Mouse (Mus musculus) midbrain, embryonic 15.5 days (tissue): ENCODE measurements at regions not wholly inside any gene's neighbourhood (a gene's known extent, or its start where the extent isn't known, plus 50 kb on each side); places are given as distances from the start of the nearest gene placed in this dataset.
"Not testable (repeated sequence)": the region's sequence is repeated elsewhere in the genome, so short reads cannot be mapped to it uniquely, and the experiment has no call there.

ENCODE experiments used
- ATAC-seq: fragments of 200-750 bp; cut with Nextera tagmentation; replicated peaks from 2 replicates; pipeline ENCODE4 v1.8.0; 2017; ENCODE audit warnings: moderate TSS enrichment
- H3K27ac ChIP-seq: fragments of 300-500 bp; sonication (generic); 2 replicates; pipeline ENCODE4 v1.5.1; 2015; ENCODE audit warnings: mild to moderate bottlenecking, inconsistent platforms
- H3K27me3 ChIP-seq: fragments of 300-500 bp; sonication (generic); replicated peaks from 2 replicates; pipeline ENCODE4 v1.6.1; 2015; ENCODE audit warnings: inconsistent platforms
- H3K36me3 ChIP-seq: fragments of 300-500 bp; sonication (generic); replicated peaks from 2 replicates; pipeline ENCODE4 v1.6.1; 2015; ENCODE audit warnings: inconsistent platforms
- H3K4me1 ChIP-seq: fragments of 300-500 bp; sonication (generic); 2 replicates; pipeline ENCODE4 v1.6.1; 2015; ENCODE audit warnings: inconsistent platforms
- H3K4me2 ChIP-seq: fragments of 300-500 bp; sonication (generic); 2 replicates; pipeline ENCODE4 v1.6.1; 2015; ENCODE audit warnings: inconsistent platforms, mild to moderate bottlenecking, moderate library complexity
- H3K4me3 ChIP-seq: fragments of 300-500 bp; sonication (generic); 2 replicates; pipeline ENCODE4 v1.5.1; 2015; ENCODE audit warnings: mild to moderate bottlenecking, inconsistent platforms
- H3K9ac ChIP-seq: fragments of 300-500 bp; sonication (generic); 2 replicates; pipeline ENCODE4 v1.6.1; 2015; ENCODE audit warnings: mild to moderate bottlenecking, inconsistent platforms
- H3K9me3 ChIP-seq: fragments of 300-500 bp; sonication (generic); 2 replicates; pipeline ENCODE4 v1.6.1; 2016; ENCODE audit warnings: inconsistent platforms
- WGBS: fragments of 180-500 bp; shearing (Covaris S2); methylation state at CpG from one replicate; pipeline ENCODE4 v1.1.7; 2015; ENCODE audit warnings: mixed read lengths; 5-methylcytosine and 5-hydroxymethylcytosine counted together

DNA sequence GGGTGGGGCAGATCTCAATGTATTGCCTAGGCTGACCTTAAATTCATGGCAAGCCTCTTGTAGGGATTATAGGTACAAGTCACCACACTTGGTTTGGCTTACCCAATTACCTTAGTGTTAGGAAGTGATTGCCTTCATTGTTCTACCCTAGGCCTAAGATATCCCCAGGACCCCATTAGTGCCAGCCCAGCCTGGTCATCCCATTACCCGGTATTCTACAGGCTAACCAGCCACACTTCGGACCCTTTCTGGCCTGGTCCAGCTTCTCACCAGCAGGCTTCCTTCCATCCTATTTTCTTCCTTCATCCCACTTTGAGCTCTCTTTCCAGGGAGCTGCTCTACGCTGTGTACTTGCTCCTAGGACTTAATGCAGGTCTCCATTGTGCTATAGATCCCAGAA lies 59.5 kb downstream of the Tex35 start:
- Histone ChIP-seq H3K9ac (no peak overlapping the region), H3K4me2 (no peak overlapping the region), H3K27ac (no peak overlapping the region), H3K4me3 (no peak overlapping the region), H3K27me3 (no peaks in the 10 kb centered on the region), H3K9me3 (no peaks in the 10 kb centered on the region), H3K36me3 (no peaks in the 10 kb centered on the region), H3K4me1 (peaks cover 12% of the 10 kb centered on the region)
- 80% methylated on average over 3 of the region's 3 CpGs for WGBS
- no peak for ATAC-seq

- H3K27ac ChIP-seq: no peak overlapping the region
- ATAC-seq: no peak
- no peak overlapping the region for H3K4me3 ChIP-seq
- no peaks in the 10 kb centered on the region for H3K36me3 ChIP-seq
- H3K4me2 ChIP-seq: no peak overlapping the region
- H3K9ac ChIP-seq: no peak overlapping the region; the same call in 1 of the 2 replicates
- no peaks in the 10 kb centered on the region for H3K9me3 ChIP-seq
- 10% methylated on average over 11 of the region's 11 CpGs for WGBS
- peaks cover 12% of the 10 kb centered on the region for H3K4me1 ChIP-seq
- H3K27me3 ChIP-seq: no peaks in the 10 kb centered on the region
Measured at GRCm38 (mm10) chr1:157048201-157048923, 60.1 kb downstream of the Tex35 start.

- 48% methylated on average over 4 of the region's 4 CpGs for WGBS
- Histone ChIP-seq H3K4me2 (no peak overlapping the region), H3K36me3 (no peaks in the 10 kb centered on the region), H3K4me3 (no peak overlapping the region), H3K4me1 (peaks cover 12% of the 10 kb centered on the region), H3K27ac (no peak overlapping the region), H3K9me3 (no peaks in the 10 kb centered on the region), H3K9ac (no peak overlapping the region), H3K27me3 (no peaks in the 10 kb centered on the region)
- ATAC-seq: no peak
Measured at GRCm38 (mm10) chr1:157047751-157048200, 60.7 kb downstream of the Tex35 start.

DNA sequence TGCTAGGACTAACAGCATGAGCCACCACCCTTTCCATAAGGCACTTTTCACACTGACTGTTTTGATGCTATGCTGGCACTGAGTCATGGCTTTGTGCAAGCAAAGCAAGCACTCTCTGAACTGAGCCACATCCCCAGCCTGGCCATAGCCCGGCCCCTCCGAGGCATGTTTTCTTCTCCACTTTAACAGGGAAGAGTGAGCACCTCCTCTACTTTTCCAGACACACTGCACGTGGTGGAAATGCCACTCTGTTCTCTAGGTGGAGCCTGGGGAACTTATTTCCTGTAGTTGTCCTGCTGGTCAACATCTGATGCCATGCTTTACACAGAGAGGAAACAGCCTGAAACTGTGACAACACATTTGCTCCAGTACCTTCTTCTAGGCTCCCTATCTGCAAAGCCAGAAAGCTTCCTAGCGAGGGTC lies 61.7 kb downstream of the Tex35 start:
- Histone ChIP-seq H3K36me3 (no peaks in the 10 kb centered on the region), H3K4me3 (no peak overlapping the region), H3K9ac (no peak overlapping the region), H3K4me2 (no peak overlapping the region), H3K9me3 (no peaks in the 10 kb centered on the region), H3K27me3 (no peaks in the 10 kb centered on the region), H3K27ac (no peak overlapping the region), H3K4me1 (peaks cover 12% of the 10 kb centered on the region)
- WGBS: 85% methylated on average over 4 of the region's 4 CpGs
- no peak for ATAC-seq

GRCm38 (mm10) chr1:157039836-157040196 lies 68.7 kb downstream of the Tex35 start:
- ATAC-seq: peak; percentile 25; the same call in 1 of the 2 replicates
- no peak overlapping the region for H3K9ac ChIP-seq

DNA sequence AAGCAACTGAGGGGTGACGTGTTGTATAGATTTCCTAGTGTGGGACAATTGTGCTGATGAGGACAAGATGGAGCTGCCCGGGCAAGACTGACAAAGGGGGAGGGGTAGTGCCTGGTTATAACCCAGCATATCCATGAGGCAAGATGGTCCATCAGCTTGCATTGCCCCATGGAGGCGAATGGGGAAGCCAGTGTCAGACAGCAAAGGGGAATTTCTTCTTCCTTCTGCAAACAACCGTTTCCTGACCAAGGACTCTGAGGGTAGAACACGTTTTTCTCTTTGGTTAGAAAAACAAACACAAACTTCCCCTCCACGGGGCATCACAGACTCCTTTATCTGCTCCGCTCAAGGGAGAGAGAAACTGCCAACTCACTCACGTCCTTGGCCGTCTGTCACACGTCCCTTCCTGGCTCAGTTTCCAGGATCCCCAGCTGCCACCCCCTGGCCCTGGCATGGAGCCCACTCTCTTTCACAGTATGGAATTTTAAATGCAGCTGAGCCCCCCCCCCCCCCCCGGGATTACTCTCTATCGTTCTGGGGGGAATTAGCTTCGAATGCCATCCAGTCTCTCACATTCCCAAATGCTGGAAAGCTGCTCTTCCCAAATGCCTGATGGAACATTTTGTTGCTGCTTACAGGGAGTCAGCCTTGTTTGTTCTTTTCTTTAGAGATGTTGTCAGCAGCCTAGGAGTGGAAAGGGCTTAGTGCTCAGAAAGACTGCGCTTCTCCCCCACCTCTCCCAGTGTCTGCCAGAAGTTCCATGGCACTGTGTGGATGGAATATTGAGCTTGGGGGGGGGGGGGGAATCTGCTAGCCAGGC lies 69.3 kb downstream of the Tex35 start:
- H3K4me3 ChIP-seq: no peak overlapping the region

More at GRCm38 (mm10) chr1:157039836-157040196, 68.7 kb downstream of the Tex35 start:
- Histone ChIP-seq H3K27me3 (no peaks in the 10 kb centered on the region), H3K4me2 (peak overlapping the region; percentile 11; the same call in 1 of the 2 replicates), H3K4me3 (no peak overlapping the region), H3K9me3 (no peaks in the 10 kb centered on the region), H3K27ac (peak overlapping the region; percentile 79), H3K4me1 (peaks cover 30% of the 10 kb centered on the region), H3K36me3 (no peaks in the 10 kb centered on the region)
- WGBS: 4% methylated on average over 4 of the region's 4 CpGs

GRCm38 (mm10) chr1:157038111-157039008 lies 70.1 kb downstream of the Tex35 start:
- H3K4me2 ChIP-seq: no peak overlapping the region

More for the DNA sequence above, 69.3 kb downstream of the Tex35 start:
- H3K27me3 ChIP-seq: no peaks in the 10 kb centered on the region
- no peak overlapping the region for H3K9ac ChIP-seq
- WGBS: 9% methylated on average over 14 of the region's 14 CpGs
- H3K27ac ChIP-seq: peak overlapping the region; percentile 79
- H3K9me3 ChIP-seq: no peaks in the 10 kb centered on the region
- peak overlapping the region; percentile 11 for H3K4me2 ChIP-seq
- peak; percentile 86 for ATAC-seq
- peaks cover 30% of the 10 kb centered on the region for H3K4me1 ChIP-seq
- H3K36me3 ChIP-seq: no peaks in the 10 kb centered on the region

DNA sequence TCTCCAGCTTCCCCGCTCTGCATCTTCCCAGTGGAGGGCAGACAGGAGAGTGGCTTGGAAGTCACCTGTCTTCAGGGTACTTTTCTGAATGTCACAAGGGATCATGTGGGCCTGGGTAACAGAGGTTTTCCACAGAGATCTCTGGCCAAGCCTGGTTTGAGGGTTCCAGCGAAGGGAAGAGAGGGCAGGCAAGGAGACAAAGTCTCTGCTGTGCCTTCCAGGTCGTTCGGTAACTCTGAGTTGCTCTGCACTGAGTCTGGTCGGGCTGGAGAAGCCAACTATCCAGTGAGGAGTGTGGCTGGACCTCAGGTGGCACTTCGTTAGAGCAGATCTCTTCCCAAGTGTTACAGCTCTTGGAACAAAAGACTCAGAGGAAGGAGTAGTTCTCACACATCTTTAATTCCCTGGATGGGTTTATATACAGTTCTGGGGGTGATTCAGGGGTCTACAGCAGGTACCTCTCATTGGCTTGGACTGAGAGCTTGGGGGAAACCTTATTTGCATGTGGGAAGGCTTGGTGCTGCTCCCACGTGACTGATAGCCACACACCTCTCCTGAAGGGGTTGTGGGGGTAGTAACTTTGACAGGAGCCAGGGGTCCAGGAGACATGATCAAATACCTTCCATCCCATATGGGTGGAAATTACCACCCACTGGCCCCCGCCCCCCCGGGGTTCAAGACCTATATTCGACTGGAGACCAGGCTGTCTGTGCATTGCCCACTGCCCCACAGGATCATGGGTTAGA lies 71.1 kb downstream of the Tex35 start:
- H3K4me3 ChIP-seq: no peak overlapping the region
- 82% methylated on average over 10 of the region's 10 CpGs for WGBS
- no peaks in the 10 kb centered on the region for H3K9me3 ChIP-seq
- no peaks in the 10 kb centered on the region for H3K27me3 ChIP-seq
- H3K4me1 ChIP-seq: peaks cover 30% of the 10 kb centered on the region
- no peak overlapping the region for H3K27ac ChIP-seq
- no peak overlapping the region for H3K9ac ChIP-seq
- ATAC-seq: no peak
- no peak overlapping the region for H3K4me2 ChIP-seq
- H3K36me3 ChIP-seq: no peaks in the 10 kb centered on the region

More at GRCm38 (mm10) chr1:157038111-157039008, 70.1 kb downstream of the Tex35 start:
- H3K9me3 ChIP-seq: no peaks in the 10 kb centered on the region
- no peak overlapping the region for H3K9ac ChIP-seq
- peaks cover 30% of the 10 kb centered on the region for H3K4me1 ChIP-seq
- ATAC-seq: no peak
- H3K27me3 ChIP-seq: no peaks in the 10 kb centered on the region
- H3K4me3 ChIP-seq: no peak overlapping the region
- WGBS: 55% methylated on average over 14 of the region's 14 CpGs
- H3K27ac ChIP-seq: peak overlapping the region; percentile 79
- no peaks in the 10 kb centered on the region for H3K36me3 ChIP-seq

GRCm38 (mm10) chr1:157036779-157037178 lies 71.7 kb downstream of the Tex35 start:
- 21% methylated on average over 4 of the region's 4 CpGs for WGBS

DNA sequence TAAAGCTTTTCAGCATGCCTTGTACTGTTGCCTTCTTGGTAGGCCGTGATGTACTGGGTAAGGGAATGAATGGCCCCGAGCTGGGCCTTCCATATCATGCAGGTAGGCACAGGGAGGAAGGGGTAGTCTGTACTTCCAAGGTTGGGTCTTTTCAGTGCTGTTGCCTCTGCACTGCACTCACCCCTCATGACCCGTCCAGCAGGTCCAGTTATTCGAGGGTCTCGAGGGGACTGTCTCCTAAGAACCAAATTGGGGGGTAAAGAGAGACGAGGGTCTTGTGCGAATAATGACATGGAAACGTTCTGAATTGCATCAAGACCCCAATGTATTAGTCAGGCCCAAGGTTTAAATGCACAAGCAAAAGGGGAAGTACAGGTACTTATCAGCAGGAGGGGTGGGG lies 73.3 kb downstream of the Tex35 start:
- peaks cover 27% of the 10 kb centered on the region for H3K4me1 ChIP-seq
- H3K27ac ChIP-seq, H3K9me3 ChIP-seq, H3K4me3 ChIP-seq, ATAC-seq, H3K27me3 ChIP-seq, H3K4me2 ChIP-seq, H3K36me3 ChIP-seq, H3K9ac ChIP-seq: not testable (repeated sequence)
- WGBS: 95% methylated on average over 8 of the region's 8 CpGs

More at GRCm38 (mm10) chr1:157036779-157037178, 71.7 kb downstream of the Tex35 start:
- no peak for ATAC-seq
- no peaks in the 10 kb centered on the region for H3K27me3 ChIP-seq
- peaks cover 30% of the 10 kb centered on the region for H3K4me1 ChIP-seq
- no peak overlapping the region for H3K27ac ChIP-seq
- H3K4me2 ChIP-seq: no peak overlapping the region
- H3K9ac ChIP-seq: no peak overlapping the region
- H3K4me3 ChIP-seq: no peak overlapping the region
- no peaks in the 10 kb centered on the region for H3K36me3 ChIP-seq
- H3K9me3 ChIP-seq: no peaks in the 10 kb centered on the region

- H3K4me1 ChIP-seq: no peaks in the 10 kb centered on the region
- no peak overlapping the region for H3K9ac ChIP-seq
- no peaks in the 10 kb centered on the region for H3K36me3 ChIP-seq
- H3K4me3 ChIP-seq: no peak overlapping the region
- no peaks in the 10 kb centered on the region for H3K9me3 ChIP-seq
- no peak overlapping the region for H3K4me2 ChIP-seq
- H3K27me3 ChIP-seq: no peaks in the 10 kb centered on the region
- ATAC-seq: no peak
- 95% methylated on average over 3 of the region's 3 CpGs for WGBS
- H3K27ac ChIP-seq: no peak overlapping the region
Measured at GRCm38 (mm10) chr1:157028682-157029081, 79.8 kb downstream of the Tex35 start.
